ENCODE assay signal across 8 mouse cellular contexts in genomic region chr10:19935821-19936367, GRCm38 (mm10). TPM values are rescaled to one million over a fixed set of nuclear protein-coding genes. Genes with fewer than 3 reads are reported as not detected.
DNase-seq lines count a peak whose midpoint lies in the region; ATAC-seq and TF ChIP-seq lines count a peak whose summit lies in the region.

No protein-coding gene starts in this region.

- no peaks in the 10 kb centered on the region for H3K9me3 ChIP-seq in forebrain, embryonic 14.5 days (replicated peaks; ENCODE audit: control insufficient read depth, low read length)
- H3K9me3 ChIP-seq in forebrain, embryonic 12.5 days, result no peaks in the 10 kb centered on the region
- H3K9me3 ChIP-seq in kidney, embryonic 14.5 days (ENCODE audit: control insufficient read depth, low read length), result no peaks in the 10 kb centered on the region
- H3K9me3 ChIP-seq in CH12.LX (replicated peaks; ENCODE audit: low read length), result no peaks in the 10 kb centered on the region
- no peaks in the 10 kb centered on the region for H3K9me3 ChIP-seq in liver, embryonic 13.5 days (replicated peaks)

- in situ Hi-C loops in CH12.LX (cut with MboI; ENCODE audit: low pct_ligation_motif_present, low pct_unique_long_range_greater_than_20kb, low sequenced_read_pairs), result loop anchor here (10.0 kb wide), 1 partner anchor 59 kb away; no protein-coding TSS in a partner anchor

- no peak for ATAC-seq in forebrain, embryonic 14.5 days
- ATAC-seq in forebrain, embryonic 12.5 days (ENCODE audit: low FRiP score), result no peak
- ATAC-seq in kidney, embryonic 14.5 days (ENCODE audit: low FRiP score, low TSS enrichment), result no peak
- ATAC-seq in liver, embryonic 13.5 days (ENCODE audit: low read depth), result no peak

- H3K4me2 ChIP-seq in forebrain, embryonic 14.5 days (ENCODE audit: low read length), result no peak overlapping the region
- no peak overlapping the region for H3K4me2 ChIP-seq in forebrain, embryonic 12.5 days
- 0 out of 2 replicates have a peak overlapping the region, but pooled peaks have one; percentile 94 for H3K4me2 ChIP-seq in kidney, embryonic 14.5 days (replicated peaks; ENCODE audit: low read depth, low read length)
- peak overlapping the region; percentile 72; the same call in 1 of the 2 replicates for H3K4me2 ChIP-seq in CH12.LX (ENCODE audit: insufficient read depth, low read depth, poor library complexity, severe bottlenecking)
- peak overlapping the region; percentile 15; the same call in 1 of the 2 replicates for H3K4me2 ChIP-seq in liver, embryonic 13.5 days

- TF ChIP-seq RAD21 in CH12.LX (IDR thresholded peaks at IDR 0.05; ENCODE audit: low read depth, low read length), result no peak

- no peak overlapping the region for H3K4me3 ChIP-seq in forebrain, embryonic 14.5 days (ENCODE audit: low read depth, low read length)
- no peak overlapping the region for H3K4me3 ChIP-seq in forebrain, embryonic 12.5 days (replicated peaks)
- H3K4me3 ChIP-seq in kidney, embryonic 14.5 days (ENCODE audit: low read length), result no peak overlapping the region
- H3K4me3 ChIP-seq in CH12.LX (replicated peaks in 1 of 3; ENCODE audit: low read depth in 2 of 3, low read length in 2 of 3, poor library complexity in 1 of 3), result peak overlapping the region; percentile 51 to 88 (median 81)
- H3K4me3 ChIP-seq in liver, embryonic 13.5 days (replicated peaks), result no peak overlapping the region

- H3K9ac ChIP-seq in forebrain, embryonic 14.5 days (ENCODE audit: low read length), result no peak overlapping the region
- no peak overlapping the region for H3K9ac ChIP-seq in forebrain, embryonic 12.5 days
- H3K9ac ChIP-seq in kidney, embryonic 14.5 days (ENCODE audit: low read depth, low read length), result no peak overlapping the region
- peak overlapping the region; percentile 90 for H3K9ac ChIP-seq in CH12.LX (ENCODE audit: insufficient read depth, low read depth)
- no peak overlapping the region for H3K9ac ChIP-seq in liver, embryonic 13.5 days

- H3K27me3 ChIP-seq in forebrain, embryonic 14.5 days (replicated peaks; ENCODE audit: control insufficient read depth, insufficient read depth, low read length), result peaks cover 11% of the 10 kb centered on the region; the same call in 1 of the 2 replicates
- H3K27me3 ChIP-seq in forebrain, embryonic 12.5 days, result peaks cover 56% of the 10 kb centered on the region
- H3K27me3 ChIP-seq in kidney, embryonic 14.5 days (ENCODE audit: control insufficient read depth, insufficient read depth, low read length), result 0 out of 2 replicates have a peak, but pooled peaks cover 5% of the 10 kb centered on the region
- no peaks in the 10 kb centered on the region for H3K27me3 ChIP-seq in CH12.LX (replicated peaks)
- H3K27me3 ChIP-seq in liver, embryonic 13.5 days, result peaks cover 42% of the 10 kb centered on the region

- dilution Hi-C loops in CH12.LX (cut with MboI; ENCODE audit: extremely low pct_ligation_motif_present, extremely low pct_unique_long_range_greater_than_20kb, low sequenced_read_pairs), result no loop called here

- 0 out of 2 replicates have a peak, but pooled peaks cover 3% of the 10 kb centered on the region for H3K4me1 ChIP-seq in forebrain, embryonic 14.5 days (ENCODE audit: control insufficient read depth, insufficient read depth, low read length)
- H3K4me1 ChIP-seq in forebrain, embryonic 12.5 days, result peaks cover 21% of the 10 kb centered on the region
- H3K4me1 ChIP-seq in kidney, embryonic 14.5 days (ENCODE audit: control insufficient read depth, insufficient read depth, low read length), result peaks cover 30% of the 10 kb centered on the region; the same call in 1 of the 2 replicates
- H3K4me1 ChIP-seq in CH12.LX (ENCODE audit: control insufficient read depth in 1 of 2, insufficient read depth in 2 of 2), result peaks cover 4 to 40% of the 10 kb centered on the region in 2 experiments; a peak in 3 of 4 replicates
- H3K4me1 ChIP-seq in liver, embryonic 13.5 days (replicated peaks), result peaks cover 50% of the 10 kb centered on the region

- no peak overlapping the region for H3K27ac ChIP-seq in forebrain, embryonic 14.5 days (ENCODE audit: low read depth, low read length)
- no peak overlapping the region for H3K27ac ChIP-seq in forebrain, embryonic 12.5 days
- H3K27ac ChIP-seq in kidney, embryonic 14.5 days (ENCODE audit: low read depth, low read length), result no peak overlapping the region
- H3K27ac ChIP-seq in CH12.LX (ENCODE audit: insufficient read depth, low read depth), result peak overlapping the region; percentile 50; the same call in 1 of the 2 replicates
- H3K27ac ChIP-seq in liver, embryonic 13.5 days, result no peak overlapping the region

- TF ChIP-seq CTCF in CH12.LX (conservative IDR thresholded peaks at IDR 0.05 in 1 of 2, IDR thresholded peaks at IDR 0.05 in 1 of 2; ENCODE audit: low read depth in 2 of 2, low read length in 2 of 2), result no peak

- no peaks in the 10 kb centered on the region for H3K36me3 ChIP-seq in forebrain, embryonic 14.5 days (ENCODE audit: control insufficient read depth, insufficient read depth, low read length)
- H3K36me3 ChIP-seq in forebrain, embryonic 12.5 days (replicated peaks), result no peaks in the 10 kb centered on the region
- H3K36me3 ChIP-seq in kidney, embryonic 14.5 days (ENCODE audit: control insufficient read depth, insufficient read depth, low read length), result no peaks in the 10 kb centered on the region
- peaks cover 0 to 4% of the 10 kb centered on the region in 2 experiments for H3K36me3 ChIP-seq in CH12.LX (replicated peaks in 1 of 2; ENCODE audit: control insufficient read depth in 1 of 2, insufficient read depth in 1 of 2, low read length in 1 of 2)
- no peaks in the 10 kb centered on the region for H3K36me3 ChIP-seq in liver, embryonic 13.5 days

- TF ChIP-seq POLR2A in CH12.LX (IDR thresholded peaks at IDR 0.05; ENCODE audit: low read depth, low read length), result no peak

- TF ChIP-seq EP300 in CH12.LX (IDR thresholded peaks at IDR 0.05; ENCODE audit: low read length), result no peak

- 35% methylated on average over 4 of the region's 4 CpGs for WGBS in forebrain, embryonic 14.5 days
- WGBS in forebrain, embryonic 12.5 days, result 44% methylated on average over 4 of the region's 4 CpGs
- 55% methylated on average over 4 of the region's 4 CpGs for WGBS in kidney, embryonic 14.5 days
- WGBS in liver, embryonic 13.5 days (ENCODE audit: insufficient replicate concordance), result 61% methylated on average over 4 of the region's 4 CpGs

- peak; percentile 13 for DNase-seq in forebrain, embryonic 14.5 days (ENCODE audit: low spot score)
- no peak for DNase-seq in kidney, adult 8-10 months
- DNase-seq in CH12.LX (ENCODE audit: extremely low read depth), result no peak
- DNase-seq in liver, embryonic 13.5 days, result no peak
- DNase-seq in ovary, adult 18-20 months (ENCODE audit: low spot score), result no peak
- DNase-seq in frontal cortex, postnatal 10 days (ENCODE audit: low spot score in 2 of 2), result no peak

- peaks cover 52% of the 10 kb centered on the region for H3K79me2 ChIP-seq in CH12.LX (replicated peaks; ENCODE audit: control insufficient read depth, extremely low read depth, insufficient read depth, poor library complexity, severe bottlenecking)

TF ChIP-seq in CH12.LX, 34 proteins besides CTCF, POLR2A, EP300 and RAD21 (continues in another document):
- TF ChIP-seq CHD1 (IDR thresholded peaks at IDR 0.05; ENCODE audit: low read depth, low read length) (no peak; the same call in 1 of the 2 replicates), MEF2A (IDR thresholded peaks at IDR 0.05; ENCODE audit: borderline replicate concordance, low read depth, low read length) (no peak), MAFK (IDR thresholded peaks at IDR 0.05; ENCODE audit: insufficient replicate concordance, low read length) (no peak), ZKSCAN1 (IDR thresholded peaks at IDR 0.05; ENCODE audit: borderline replicate concordance, low read depth, low read length) (no peak), ZC3H11A (IDR thresholded peaks at IDR 0.05; ENCODE audit: low read depth, low read length) (no peak), GABPA (IDR thresholded peaks at IDR 0.05; ENCODE audit: insufficient replicate concordance, low read depth, low read length) (no peak), UBTF (IDR thresholded peaks at IDR 0.05; ENCODE audit: low read depth, low read length) (no peak), ELF1 (IDR thresholded peaks at IDR 0.05; ENCODE audit: low read depth, low read length) (no peak), E2F4 (IDR thresholded peaks at IDR 0.05; ENCODE audit: insufficient replicate concordance, low read depth, low read length) (no peak), SMC3 (IDR thresholded peaks at IDR 0.05; ENCODE audit: low read depth, low read length) (no peak), MAZ (IDR thresholded peaks at IDR 0.05; ENCODE audit: low read depth, low read length) (no peak), TBP (conservative IDR thresholded peaks at IDR 0.05; ENCODE audit: low read depth, low read length) (no peak), MXI1 (IDR thresholded peaks at IDR 0.05; ENCODE audit: low read depth, low read length) (no peak), ZNF384 (IDR thresholded peaks at IDR 0.05; ENCODE audit: low read depth, low read length) (no peak), MYC (IDR thresholded peaks at IDR 0.05; ENCODE audit: low read depth, low read length) (no peak), NELFE (IDR thresholded peaks at IDR 0.05; ENCODE audit: low read depth, low read length) (no peak), ETS1 (conservative IDR thresholded peaks at IDR 0.05; ENCODE audit: low read depth, low read length) (no peak), JUN (IDR thresholded peaks at IDR 0.05; ENCODE audit: insufficient read depth, low read depth, low read length) (no peak), ZMIZ1 (IDR thresholded peaks at IDR 0.05; ENCODE audit: low read depth, low read length) (no peak)

RNA-seq across cellular contexts. Expression of gene Map3k5, which starts 1.6 kb away (rescaled TPM):
- polyA plus RNA-seq in forebrain, embryonic 14.5 days (2014; fragmentation: Nextera tagmentation; extraction: Ambion mirVana), result 0.72 and 0.95 TPM in 2 replicates
- polyA plus RNA-seq in forebrain, embryonic 12.5 days (2016; fragmentation: Nextera tagmentation; extraction: Ambion mirVana), result 0.35 and 0.64 TPM in 2 replicates
- polyA plus RNA-seq in kidney, embryonic 14.5 days (2014; fragmentation: Nextera tagmentation; extraction: Ambion mirVana), result 2.2 and 4.0 TPM in 2 replicates
- total RNA-seq in CH12.LX (2012; rRNA removed) (27.6 and 28.8 TPM in 2 replicates), CH12.LX (2014; rRNA removed) (15.8 and 16.3 TPM in 2 replicates)
- polyA plus RNA-seq in CH12.LX (2012; ENCODE audit: insufficient read length, low read depth), result 27.3 and 31.0 TPM in 2 replicates
- polyA plus RNA-seq in liver, embryonic 13.5 days (2015; fragmentation: Nextera tagmentation; extraction: Ambion mirVana), result 0.71 and 0.78 TPM in 2 replicates

RNA-seq across cellular contexts. Expression of gene Pex7, which starts 28.4 kb away (rescaled TPM):
- polyA plus RNA-seq in forebrain, embryonic 14.5 days (2014; fragmentation: Nextera tagmentation; extraction: Ambion mirVana), result 29.8 and 31.8 TPM in 2 replicates
- polyA plus RNA-seq in forebrain, embryonic 12.5 days (2016; fragmentation: Nextera tagmentation; extraction: Ambion mirVana), result 25.4 and 26.0 TPM in 2 replicates
- polyA plus RNA-seq in kidney, embryonic 14.5 days (2014; fragmentation: Nextera tagmentation; extraction: Ambion mirVana), result 36.1 and 45.4 TPM in 2 replicates
- total RNA-seq in CH12.LX (2012; rRNA removed), result 26.5 and 28.0 TPM in 2 replicates
- total RNA-seq in CH12.LX (2014; rRNA removed), result 53.1 and 53.6 TPM in 2 replicates
- polyA plus RNA-seq in CH12.LX (2012; ENCODE audit: insufficient read length, low read depth), result 30.2 and 32.4 TPM in 2 replicates
- polyA plus RNA-seq in liver, embryonic 13.5 days (2015; fragmentation: Nextera tagmentation; extraction: Ambion mirVana), result 28.0 and 28.2 TPM in 2 replicates

Comparison
In these comparisons a context has a peak if more than half of its experiments do, and no peak if none do; other contexts are left out.
1. H3K4me2 ChIP-seq: peak in kidney, embryonic 14.5 days (single experiment), CH12.LX (single experiment) and liver, embryonic 13.5 days (single experiment); none in forebrain, embryonic 14.5 days (single experiment) and forebrain, embryonic 12.5 days (single experiment).
2. H3K4me3 ChIP-seq: peak in CH12.LX (3 of 3); none in forebrain, embryonic 14.5 days (single experiment), forebrain, embryonic 12.5 days (single experiment), kidney, embryonic 14.5 days (single experiment) and liver, embryonic 13.5 days (single experiment).